Mouse (Mus musculus) C2C12 (cell line): ENCODE results near the gene Brca1. TPM values are rescaled to one million over a fixed set of nuclear protein-coding genes. Genes with fewer than 3 reads are reported as not detected.
"Not testable (repeated sequence)": the region's sequence is repeated elsewhere in the genome, so short reads cannot be mapped to it uniquely, and the experiment has no call there.

Source experiments
- H3K27me3 ChIP-seq: one replicate; pipeline ENCODE4 v1.6.1; 2011; ENCODE audit not compliant: control insufficient read depth, insufficient read depth, insufficient read length
- H3K36me3 ChIP-seq: one replicate; pipeline ENCODE4 v1.6.1; 2011; ENCODE audit not compliant: control insufficient read depth, insufficient read depth
- H3K4me3 ChIP-seq: one replicate; pipeline ENCODE4 v1.5.1; 2011; ENCODE audit warnings: mild to moderate bottlenecking, control low read depth; ENCODE audit not compliant: poor library complexity, insufficient read depth, severe bottlenecking
- H3K79me2 ChIP-seq: one replicate; pipeline ENCODE4 v1.6.1; 2011; ENCODE audit not compliant: control insufficient read depth, insufficient read depth
- H3K79me3 ChIP-seq: one replicate; pipeline ENCODE4 v1.6.1; 2011; ENCODE audit warnings: low read depth, control low read depth
- H3ac ChIP-seq: one replicate; pipeline ENCODE3; 2011; ENCODE audit warnings: low read depth; ENCODE audit not compliant: control insufficient read depth, insufficient read length
- CEBPB ChIP-seq: IDR thresholded peaks from one replicate; pipeline ENCODE4 v1.6.1; 2011; ENCODE audit warnings: low read depth, mild to moderate bottlenecking, control low read depth, moderate library complexity
- CTCF ChIP-seq: IDR thresholded peaks from one replicate; pipeline ENCODE4 v1.5.1; 2011; ENCODE audit not compliant: control insufficient read depth, insufficient read depth, insufficient read length
- FOSL1 ChIP-seq: IDR thresholded peaks from one replicate; pipeline ENCODE4 v1.8.0; 2011; ENCODE audit warnings: mild to moderate bottlenecking, low read length; ENCODE audit not compliant: poor library complexity, insufficient read depth, severe bottlenecking
- MAX ChIP-seq: IDR thresholded peaks from one replicate; pipeline ENCODE4 v1.6.1; 2011; ENCODE audit warnings: mild to moderate bottlenecking, control low read depth
- MYOD1 ChIP-seq: IDR thresholded peaks from one replicate; pipeline ENCODE4 v1.6.1; 2011; ENCODE audit warnings: low read depth; ENCODE audit not compliant: control insufficient read depth, insufficient read length
- MYOG ChIP-seq: IDR thresholded peaks from one replicate; pipeline ENCODE4 v1.6.1; 2011; ENCODE audit not compliant: control insufficient read depth, insufficient read length; ENCODE audit errors: extremely low read depth
- USF1 ChIP-seq: IDR thresholded peaks from one replicate; pipeline ENCODE4 v1.6.1; 2011; ENCODE audit warnings: low read depth, mild to moderate bottlenecking, control low read depth, moderate library complexity
- polyA plus RNA-seq: library from polyadenylated mRNA; unstranded; fragments of >200 nt; fragmentation: generic; extraction: Trizol; gene quantifications from one replicate; pipeline ENCODE4 v1.2.1, GENCODE M21; 2012; ENCODE audit warnings: missing spikeins

Gene Brca1
- polyA plus RNA-seq, 1 experiment, result 5.2 TPM

DNA sequence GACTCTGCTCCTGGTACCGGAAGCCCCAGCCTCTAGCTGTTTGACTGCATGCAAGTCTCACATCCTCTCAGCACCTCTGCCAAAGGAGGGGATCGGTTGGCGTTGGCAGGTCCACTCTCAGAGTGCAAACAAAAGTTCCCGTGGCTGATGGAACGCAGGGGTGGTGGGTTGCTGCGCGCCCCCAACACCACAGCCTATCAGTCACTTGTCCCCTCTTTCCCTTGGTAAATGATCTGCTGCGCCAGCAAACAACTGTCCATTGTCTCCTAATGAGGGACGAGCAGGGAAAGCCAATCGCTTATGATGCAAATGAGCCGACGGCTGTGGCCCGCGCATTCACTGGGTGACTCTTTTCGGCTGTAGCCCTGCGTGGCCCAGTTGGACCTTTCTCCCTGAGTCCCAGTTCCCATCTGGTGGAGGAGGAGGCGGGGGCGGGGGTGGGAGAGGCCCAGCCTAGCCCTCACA lies 72.6 kb downstream of the Brca1 start:
- Histone ChIP-seq H3K4me3 (no peak overlapping the region), H3K36me3 (no peaks in the 10 kb centered on the region), H3ac (no peak overlapping the region), H3K27me3 (no peaks in the 10 kb centered on the region), H3K79me2 (no peaks in the 10 kb centered on the region), H3K79me3 (no peaks in the 10 kb centered on the region)
- TF ChIP-seq CTCF (no peak), MYOG (no peak), FOSL1 (no peak), MYOD1 (no peak), CEBPB (no peak), MAX (no peak), USF1 (no peak)

- Histone ChIP-seq H3K27me3 (no peaks in the 10 kb centered on the region), H3K4me3 (no peak overlapping the region), H3ac (no peak overlapping the region), H3K79me2 (no peaks in the 10 kb centered on the region), H3K36me3 (no peaks in the 10 kb centered on the region), H3K79me3 (no peaks in the 10 kb centered on the region)
- TF ChIP-seq FOSL1 (no peak), CEBPB (no peak), USF1 (no peak), MYOG (no peak), CTCF (no peak), MYOD1 (no peak), MAX (no peak)
Observed at GRCm38 (mm10) chr11:101477552-101478211, 74.1 kb downstream of the Brca1 start.

- H3K4me3 ChIP-seq, result no peak overlapping the region
- H3K79me3 ChIP-seq, result no peaks in the 10 kb centered on the region
- TF ChIP-seq MAX (no peak), USF1 (no peak), MYOG (no peak), MYOD1 (no peak), CEBPB (no peak), CTCF (no peak), FOSL1 (no peak)
- H3K27me3 ChIP-seq, result no peaks in the 10 kb centered on the region
- no peaks in the 10 kb centered on the region for H3K79me2 ChIP-seq
- H3ac ChIP-seq, result no peak overlapping the region
- no peaks in the 10 kb centered on the region for H3K36me3 ChIP-seq
Observed at GRCm38 (mm10) chr11:101477194-101477551, 74.6 kb downstream of the Brca1 start.

DNA sequence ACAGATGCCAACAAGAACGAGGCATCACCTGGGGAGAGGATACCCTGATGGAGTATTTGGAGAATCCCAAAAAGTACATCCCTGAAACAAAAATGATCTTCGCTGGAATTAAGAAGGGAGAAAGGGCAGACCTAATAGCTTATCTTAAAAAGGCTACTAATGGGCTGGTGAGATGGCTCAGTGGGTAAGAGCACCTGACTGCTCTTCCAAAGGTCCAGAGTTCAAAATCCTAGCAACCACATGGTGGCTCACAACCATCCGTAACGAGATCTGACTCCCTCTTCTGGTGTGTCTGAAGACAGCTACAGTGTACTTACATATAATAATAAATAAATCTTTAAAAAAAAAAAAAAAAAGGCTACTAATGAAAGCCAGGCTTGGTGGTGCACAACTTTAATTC lies 75.4 kb downstream of the Brca1 start:
- H3K79me3 ChIP-seq, H3K4me3 ChIP-seq, H3K79me2 ChIP-seq, H3ac ChIP-seq, H3K36me3 ChIP-seq, H3K27me3 ChIP-seq: not testable (repeated sequence)

- Histone ChIP-seq H3K79me3 (no peaks in the 10 kb centered on the region), H3K27me3 (no peaks in the 10 kb centered on the region), H3K36me3 (no peaks in the 10 kb centered on the region), H3ac (no peak overlapping the region), H3K79me2 (no peaks in the 10 kb centered on the region), H3K4me3 (no peak overlapping the region)
- TF ChIP-seq MYOG, result no peak
- TF ChIP-seq USF1, result no peak
- no peak for TF ChIP-seq MAX
- TF ChIP-seq CTCF, result no peak
- no peak for TF ChIP-seq MYOD1
- TF ChIP-seq CEBPB, result no peak
- TF ChIP-seq FOSL1, result no peak
Observed at GRCm38 (mm10) chr11:101474298-101474697, 77.5 kb downstream of the Brca1 start.

DNA sequence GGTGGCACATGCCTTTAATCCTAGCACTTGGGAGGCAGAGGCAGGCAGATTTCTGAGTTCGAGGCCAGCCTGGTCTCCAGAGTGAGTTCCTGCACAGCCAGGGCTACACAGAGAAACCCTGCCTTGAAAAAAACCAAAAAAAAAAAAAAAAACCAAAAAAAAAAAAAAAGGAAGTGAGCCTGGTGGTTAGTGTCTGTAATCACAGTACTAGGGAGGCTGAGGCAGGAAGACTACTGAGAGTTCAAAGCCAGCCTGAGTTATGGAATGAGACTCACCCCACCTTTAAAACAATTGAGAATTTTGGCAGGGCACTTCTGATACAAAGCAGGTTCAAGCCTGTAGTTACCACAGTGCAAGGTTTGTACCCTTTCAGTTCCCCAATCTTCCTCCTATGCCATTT lies 78.1 kb downstream of the Brca1 start:
- not testable (repeated sequence) for H3K79me3 ChIP-seq, H3K36me3 ChIP-seq, H3K27me3 ChIP-seq

GRCm38 (mm10) chr11:101472336-101472735 lies 79.4 kb downstream of the Brca1 start:
- Histone ChIP-seq H3ac (no peak overlapping the region), H3K79me2 (no peaks in the 10 kb centered on the region), H3K4me3 (no peak overlapping the region), H3K27me3 (no peaks in the 10 kb centered on the region), H3K36me3 (no peaks in the 10 kb centered on the region), H3K79me3 (no peaks in the 10 kb centered on the region)
- TF ChIP-seq CEBPB (no peak), USF1 (no peak), MAX (no peak), FOSL1 (no peak), MYOD1 (no peak), CTCF (no peak), MYOG (no peak)

More for the DNA sequence above, 78.1 kb downstream of the Brca1 start:
- H3K79me2 ChIP-seq, H3ac ChIP-seq, H3K4me3 ChIP-seq: not testable (repeated sequence)
